Comparison of ENCODE assay signal across 20 mouse cellular contexts in genomic region chr5:31835691-31836090, GRCm38 (mm10).
DNase-seq lines count a peak whose midpoint lies in the region; ATAC-seq and TF ChIP-seq lines count a peak whose summit lies in the region.
"Had no signal": no experiment of that assay in that cellular context is flagged by ENCODE, and none has a peak within 500 bp of the region (broad histone marks: within the 10 kb centered on the region; RNA-seq: fewer than 3 reads in every experiment).

No protein-coding gene starts in this region.

- no peaks in the 10 kb centered on the region for H3K27me3 ChIP-seq in heart, embryonic 13.5 days (replicated peaks)
- no peaks in the 10 kb centered on the region for H3K27me3 ChIP-seq in kidney, embryonic 15.5 days
- H3K27me3 ChIP-seq in Patski = no peaks in the 10 kb centered on the region
- H3K27me3 ChIP-seq: embryonic facial prominence, embryonic 15.5 days; forebrain, embryonic 15.5 days; hindbrain, embryonic 13.5 days had no signal

- no peak overlapping the region for H3K9ac ChIP-seq in heart, embryonic 13.5 days
- no peak overlapping the region for H3K9ac ChIP-seq in kidney, embryonic 15.5 days
- H3K9ac ChIP-seq: embryonic facial prominence, embryonic 15.5 days; forebrain, embryonic 15.5 days; hindbrain, embryonic 13.5 days had no signal

- CTCF ChIA-PET in Patski (lab: Charles Lee) = interaction anchor here (1.4 kb wide), 1 partner anchor 10 kb away, joined by 3 read pairs; no protein-coding TSS in a partner anchor

- no peak overlapping the region for H3K4me3 ChIP-seq in heart, embryonic 13.5 days
- H3K4me3 ChIP-seq in kidney, embryonic 15.5 days (replicated peaks) = no peak overlapping the region
- H3K4me3 ChIP-seq: embryonic facial prominence, embryonic 15.5 days; forebrain, embryonic 15.5 days; heart, adult 2 months; hindbrain, embryonic 13.5 days had no signal

- peak overlapping the region; percentile 39 for H3K27ac ChIP-seq in heart, embryonic 13.5 days (replicated peaks)
- H3K27ac ChIP-seq in kidney, embryonic 15.5 days = 0 out of 2 replicates have a peak overlapping the region, but pooled peaks have one; percentile 7
- H3K27ac ChIP-seq: embryonic facial prominence, embryonic 15.5 days; forebrain, embryonic 15.5 days; heart, adult 2 months; hindbrain, embryonic 13.5 days; hindbrain, postnatal 0 days had no signal

- DNase-seq in heart, postnatal 10 days = no peak
- DNase-seq in kidney, adult 9 months = no peak
- peak; percentile 74 for DNase-seq in Patski (ENCODE audit: low read depth, low spot score)
- DNase-seq in layer of hippocampus, adult 9-10 months (ENCODE audit: low spot score) = no peak
- no peak for DNase-seq in testis, postnatal 10 days (ENCODE audit: low spot score)
- DNase-seq: adrenal gland, adult 2 months; adrenal gland, postnatal 25 days; cerebellum, adult 2 months; cerebellum, postnatal 10 days; embryo, embryonic 11 days; gastrocnemius, postnatal 36 days; heart, adult 2 months; kidney, adult 18-20 months had no signal

- POLR2A ChIA-PET in Patski (lab: Charles Lee) = no interaction called here

- 57% methylated on average over 2 of the region's 2 CpGs for WGBS in heart, embryonic 13.5 days
- WGBS in kidney, embryonic 15.5 days = 87% methylated on average over 2 of the region's 2 CpGs

- in situ Hi-C loops in Patski (cut with MboI; ENCODE audit: low pct_unique_long_range_greater_than_20kb) = no loop called here

- H3K9me3 ChIP-seq in heart, embryonic 13.5 days = peaks cover 17% of the 10 kb centered on the region
- peaks cover 10% of the 10 kb centered on the region; the same call in 1 of the 2 replicates for H3K9me3 ChIP-seq in kidney, embryonic 15.5 days (replicated peaks)

- intact Hi-C loops in heart, postnatal 10 days (cut with DNase I) = no loop called here

- H3K4me2 ChIP-seq in heart, embryonic 13.5 days = no peak overlapping the region
- no peak overlapping the region for H3K4me2 ChIP-seq in kidney, embryonic 15.5 days
- H3K4me2 ChIP-seq: embryonic facial prominence, embryonic 15.5 days; forebrain, embryonic 15.5 days; hindbrain, embryonic 13.5 days had no signal

- 0 out of 2 replicates have a peak, but pooled peaks cover 10% of the 10 kb centered on the region for H3K36me3 ChIP-seq in heart, embryonic 13.5 days
- no peaks in the 10 kb centered on the region for H3K36me3 ChIP-seq in kidney, embryonic 15.5 days
- H3K36me3 ChIP-seq: embryonic facial prominence, embryonic 15.5 days; forebrain, embryonic 15.5 days; hindbrain, embryonic 13.5 days had no signal

- no peak for TF ChIP-seq CTCF in Patski (IDR thresholded peaks at IDR 0.05)

- ATAC-seq in heart, embryonic 13.5 days (ENCODE audit: extremely low read depth, insufficient number of reproducible peaks, low FRiP score, low TSS enrichment) = no peak
- ATAC-seq in kidney, embryonic 15.5 days (replicated peaks; ENCODE audit: low FRiP score) = no peak
- ATAC-seq in Patski = peak; percentile 79
- ATAC-seq: CD4-positive, CD25-positive, alpha-beta regulatory T cell, adult 4 months; forebrain, embryonic 15.5 days; hindbrain, postnatal 0 days had no signal

- H3K4me1 ChIP-seq in heart, embryonic 13.5 days = peaks cover 21% of the 10 kb centered on the region
- H3K4me1 ChIP-seq in kidney, embryonic 15.5 days = peaks cover 2% of the 10 kb centered on the region; the same call in 1 of the 2 replicates
- H3K4me1 ChIP-seq: embryonic facial prominence, embryonic 15.5 days; forebrain, embryonic 15.5 days; hindbrain, embryonic 13.5 days had no signal
